Mouse (Mus musculus) spleen, postnatal 14 days (tissue): Measurements from ENCODE around the gene Tnrc6b.
"Not testable (repeated sequence)": the region's sequence is repeated elsewhere in the genome, so short reads cannot be mapped to it uniquely, and the experiment has no call there.

Experiments
- DNase-seq, 2 experiments: peaks; one replicate each; pipeline ENCODE4 v3.0.0; 2021 to 2022; ENCODE audit warnings: low spot score in 2 of 2

Gene Tnrc6b

GRCm38 (mm10) chr15:80912175-80912574, 201.1 kb downstream of the Tnrc6b start:
- no peak for DNase-seq

- DNase-seq: no peak
Measured at GRCm38 (mm10) chr15:80913803-80914202, 202.7 kb downstream of the Tnrc6b start.

GRCm38 (mm10) chr15:80915850-80916249, 204.7 kb downstream of the Tnrc6b start:
- no peak for DNase-seq

GRCm38 (mm10) chr15:80916621-80917020, 205.5 kb downstream of the Tnrc6b start:
- no peak for DNase-seq

GRCm38 (mm10) chr15:80920346-80920745, 209.2 kb downstream of the Tnrc6b start:
- no peak for DNase-seq

GRCm38 (mm10) chr15:80921781-80922180, 210.7 kb downstream of the Tnrc6b start:
- no peak for DNase-seq

GRCm38 (mm10) chr15:80924211-80924610, 213.1 kb downstream of the Tnrc6b start:
- no peak for DNase-seq

GRCm38 (mm10) chr15:80928811-80929355, 217.8 kb downstream of the Tnrc6b start:
- DNase-seq: no peak

GRCm38 (mm10) chr15:80930048-80930571, 219.0 kb downstream of the Tnrc6b start:
- DNase-seq: no peak

- not testable (repeated sequence) for DNase-seq
Measured at GRCm38 (mm10) chr15:80930676-80931320, 219.7 kb downstream of the Tnrc6b start.

GRCm38 (mm10) chr15:80931345-80931960, 220.3 kb downstream of the Tnrc6b start:
- DNase-seq: no peak

- DNase-seq: no peak
Measured at GRCm38 (mm10) chr15:80934841-80935240, 223.7 kb downstream of the Tnrc6b start.

GRCm38 (mm10) chr15:80936686-80937085, 225.6 kb downstream of the Tnrc6b start:
- no peak for DNase-seq

- DNase-seq: no peak
Measured at GRCm38 (mm10) chr15:80938615-80939014, 227.5 kb downstream of the Tnrc6b start.

GRCm38 (mm10) chr15:80939401-80939800, 228.3 kb downstream of the Tnrc6b start:
- no peak for DNase-seq

- DNase-seq: no peak
Measured at GRCm38 (mm10) chr15:80941468-80942040, 230.4 kb downstream of the Tnrc6b start.

- peak in 1 of 2 experiments; percentile 47 for DNase-seq
Measured at GRCm38 (mm10) chr15:80945851-80946250, 234.7 kb downstream of the Tnrc6b start.

- peak; percentile 75 to 85 for DNase-seq
Measured at GRCm38 (mm10) chr15:80948145-80949135, 237.3 kb downstream of the Tnrc6b start, which contains the start of gene Adsl. Gene Adsl, plus strand, starts transcription at chr15:80948490.

GRCm38 (mm10) chr15:80949431-80949830, 238.3 kb downstream of the Tnrc6b start:
- no peak for DNase-seq

GRCm38 (mm10) chr15:80950055-80950454, 238.9 kb downstream of the Tnrc6b start:
- DNase-seq: no peak

- DNase-seq: no peak
Measured at GRCm38 (mm10) chr15:80953971-80954370, 242.9 kb downstream of the Tnrc6b start.
